Mouse (Mus musculus) liver, embryonic 16.5 days (tissue): ENCODE measurements around the gene Cldn4. TPM values are rescaled to one million over a fixed set of nuclear protein-coding genes. Genes with fewer than 3 reads are reported as not detected.

Experiments
- ATAC-seq: fragments of 200-750 bp; cut with Nextera tagmentation; 2 replicates; pipeline ENCODE4 v1.8.0; 2017; ENCODE audit warnings: low read depth, mild to moderate bottlenecking, moderate number of reproducible peaks, moderate library complexity
- H3K27ac ChIP-seq: fragments of 300-500 bp; sonication (generic); 2 replicates; pipeline ENCODE4 v1.5.1; 2014; ENCODE audit warnings: mild to moderate bottlenecking, low read length
- H3K27me3 ChIP-seq: fragments of 300-500 bp; sonication (generic); 2 replicates; pipeline ENCODE4 v1.6.1; 2014; ENCODE audit warnings: low read depth, low read length, mixed read lengths; ENCODE audit not compliant: control insufficient read depth, insufficient read depth
- H3K36me3 ChIP-seq: fragments of 300-500 bp; sonication (generic); 2 replicates; pipeline ENCODE4 v1.6.1; 2014; ENCODE audit warnings: mild to moderate bottlenecking; ENCODE audit not compliant: control insufficient read depth, insufficient read depth
- H3K4me1 ChIP-seq: fragments of 300-500 bp; sonication (generic); 2 replicates; pipeline ENCODE4 v1.6.1; 2014; ENCODE audit warnings: low read depth, low read length, mixed read lengths; ENCODE audit not compliant: control insufficient read depth
- H3K4me2 ChIP-seq: fragments of 300-500 bp; sonication (generic); 2 replicates; pipeline ENCODE4 v1.6.1; 2014; ENCODE audit warnings: low read depth, low read length, mixed read lengths
- H3K4me3 ChIP-seq: fragments of 300-500 bp; sonication (generic); 2 replicates; pipeline ENCODE4 v1.5.1; 2014; ENCODE audit warnings: low read depth, mild to moderate bottlenecking, low read length
- H3K9ac ChIP-seq: fragments of 300-500 bp; sonication (generic); 2 replicates; pipeline ENCODE4 v1.6.1; 2014; ENCODE audit warnings: low read depth, low read length
- H3K9me3 ChIP-seq: fragments of 300-500 bp; sonication (generic); replicated peaks from 2 replicates; pipeline ENCODE4 v1.6.1; 2016; ENCODE audit warnings: low read length; ENCODE audit not compliant: control insufficient read depth
- WGBS: fragments of 180-500 bp; shearing (Covaris S2); extraction: QIAGEN DNeasy Blood & Tissue Kit; methylation state at CpG from one replicate; pipeline ENCODE4 v1.1.7; 2014; ENCODE audit not compliant: insufficient replicate concordance; 5-methylcytosine and 5-hydroxymethylcytosine counted together
- polyA plus RNA-seq: library from polyadenylated mRNA; unstranded; fragments of >200 nt; fragmentation: Nextera tagmentation; extraction: Ambion mirVana; gene quantifications from 2 replicates; pipeline ENCODE4 v1.2.1, GENCODE M21; 2015

The Cldn4 gene
- polyA plus RNA-seq, 1 experiment from 2014 or later = 0.71 TPM

DNA sequence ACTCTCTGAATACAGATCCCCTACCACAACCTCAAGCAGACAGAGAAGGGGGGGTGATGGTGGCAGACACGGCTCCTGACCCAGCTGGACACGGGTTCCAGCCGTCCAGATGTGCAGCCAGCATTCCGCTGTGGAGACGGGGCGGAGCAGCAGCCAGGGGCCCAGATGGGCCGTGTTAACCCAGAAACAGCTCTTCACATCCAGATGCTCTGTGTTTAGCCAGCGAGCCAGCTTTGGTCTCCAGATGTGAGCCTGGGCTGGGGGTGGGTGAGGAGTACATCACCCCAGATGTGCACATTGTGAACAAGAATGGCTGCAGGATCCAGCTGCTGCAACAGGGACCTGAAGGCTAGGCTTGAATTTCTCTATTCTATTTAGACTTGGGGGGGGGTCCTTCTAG lies 51.4 kb downstream of the Cldn4 start:
- H3K9ac ChIP-seq = no peak overlapping the region
- H3K4me3 ChIP-seq = no peak overlapping the region
- 64% methylated on average over 8 of the region's 8 CpGs for WGBS
- H3K9me3 ChIP-seq = no peaks in the 10 kb centered on the region
- H3K4me2 ChIP-seq = no peak overlapping the region
- H3K27ac ChIP-seq = no peak overlapping the region
- H3K36me3 ChIP-seq = no peaks in the 10 kb centered on the region
- no peaks in the 10 kb centered on the region for H3K27me3 ChIP-seq
- no peaks in the 10 kb centered on the region for H3K4me1 ChIP-seq
- ATAC-seq = no peak

Other genes with a start within 250 kb of the Cldn4 start
- gene Eln, start 199.6 kb downstream of the Cldn4 start, polyA plus RNA-seq = 3.5 and 5.7 TPM in 2 replicates
- gene Tmem270, start 40.2 kb downstream of the Cldn4 start, polyA plus RNA-seq = 0.09 and 0.12 TPM in 2 replicates
- 258 and 277 TPM in 2 replicates for gene Cldn13, start 31.4 kb downstream of the Cldn4 start, polyA plus RNA-seq
- gene Mettl27, start 14.6 kb downstream of the Cldn4 start, polyA plus RNA-seq = 20.8 and 25.3 TPM in 2 replicates
- gene Cldn3, start 39.3 kb upstream of the Cldn4 start, polyA plus RNA-seq = 2.6 and 4.7 TPM in 2 replicates
- gene Abhd11, start 62.2 kb upstream of the Cldn4 start, polyA plus RNA-seq = 26.2 and 26.6 TPM in 2 replicates
- gene Stx1a, start 76.5 kb upstream of the Cldn4 start, polyA plus RNA-seq = 0.71 and 1.1 TPM in 2 replicates
- gene Dnajc30, start 117.3 kb upstream of the Cldn4 start, polyA plus RNA-seq = 14.0 and 15.2 TPM in 2 replicates
- 43.0 and 46.5 TPM in 2 replicates for gene Bud23, start 118.0 kb upstream of the Cldn4 start, polyA plus RNA-seq
- 0.09 and 0.25 TPM in 2 replicates for gene Vps37d, start 131.3 kb upstream of the Cldn4 start, polyA plus RNA-seq
- gene Mlxipl, start 143.0 kb upstream of the Cldn4 start, polyA plus RNA-seq = 9.6 and 14.1 TPM in 2 replicates
- 11.1 and 11.6 TPM in 2 replicates for gene Tbl2, start 202.7 kb upstream of the Cldn4 start, polyA plus RNA-seq
- 24.8 and 25.8 TPM in 2 replicates for gene Bcl7b, start 221.3 kb upstream of the Cldn4 start, polyA plus RNA-seq
- gene Baz1b, start 240.3 kb upstream of the Cldn4 start, polyA plus RNA-seq = 14.3 and 15.5 TPM in 2 replicates